Mouse (Mus musculus) ES-E14 (cell line): Measurements from ENCODE around the gene Ccdc151.

ENCODE experiments used
- HCFC1 ChIP-seq: IDR thresholded peaks from 2 replicates; pipeline ENCODE4 v1.6.1; 2012; ENCODE audit warnings: low read length, inconsistent platforms, borderline replicate concordance; ENCODE audit not compliant: insufficient read depth
- MAFK ChIP-seq: IDR thresholded peaks from 2 replicates; pipeline ENCODE4 v1.6.1; 2014; ENCODE audit warnings: mild to moderate bottlenecking, low read depth, low read length, inconsistent platforms; ENCODE audit not compliant: insufficient read depth
- ZC3H11A ChIP-seq: IDR thresholded peaks from 2 replicates; pipeline ENCODE4 v1.6.1; 2012; ENCODE audit warnings: low read depth, mild to moderate bottlenecking, inconsistent platforms, low read length, borderline replicate concordance
- ZNF384 ChIP-seq: IDR thresholded peaks from 2 replicates; pipeline ENCODE4 v1.6.1; 2012; ENCODE audit warnings: low read depth, low read length, inconsistent platforms

GRCm38 (mm10) chr9:22049721-22050270 is 47.4 kb upstream of the Ccdc151 start:
- TF ChIP-seq ZNF384 (no peak), MAFK (no peak), ZC3H11A (no peak), HCFC1 (no peak)
